Mouse (Mus musculus): ENCODE measurements around the gene Slc38a4. TPM values are rescaled to one million over a fixed set of nuclear protein-coding genes. Genes with fewer than 3 reads are reported as not detected.

Gene Slc38a4
- polyA plus RNA-seq, 2 experiments, result 24.4 to 52.7 TPM

DNA sequence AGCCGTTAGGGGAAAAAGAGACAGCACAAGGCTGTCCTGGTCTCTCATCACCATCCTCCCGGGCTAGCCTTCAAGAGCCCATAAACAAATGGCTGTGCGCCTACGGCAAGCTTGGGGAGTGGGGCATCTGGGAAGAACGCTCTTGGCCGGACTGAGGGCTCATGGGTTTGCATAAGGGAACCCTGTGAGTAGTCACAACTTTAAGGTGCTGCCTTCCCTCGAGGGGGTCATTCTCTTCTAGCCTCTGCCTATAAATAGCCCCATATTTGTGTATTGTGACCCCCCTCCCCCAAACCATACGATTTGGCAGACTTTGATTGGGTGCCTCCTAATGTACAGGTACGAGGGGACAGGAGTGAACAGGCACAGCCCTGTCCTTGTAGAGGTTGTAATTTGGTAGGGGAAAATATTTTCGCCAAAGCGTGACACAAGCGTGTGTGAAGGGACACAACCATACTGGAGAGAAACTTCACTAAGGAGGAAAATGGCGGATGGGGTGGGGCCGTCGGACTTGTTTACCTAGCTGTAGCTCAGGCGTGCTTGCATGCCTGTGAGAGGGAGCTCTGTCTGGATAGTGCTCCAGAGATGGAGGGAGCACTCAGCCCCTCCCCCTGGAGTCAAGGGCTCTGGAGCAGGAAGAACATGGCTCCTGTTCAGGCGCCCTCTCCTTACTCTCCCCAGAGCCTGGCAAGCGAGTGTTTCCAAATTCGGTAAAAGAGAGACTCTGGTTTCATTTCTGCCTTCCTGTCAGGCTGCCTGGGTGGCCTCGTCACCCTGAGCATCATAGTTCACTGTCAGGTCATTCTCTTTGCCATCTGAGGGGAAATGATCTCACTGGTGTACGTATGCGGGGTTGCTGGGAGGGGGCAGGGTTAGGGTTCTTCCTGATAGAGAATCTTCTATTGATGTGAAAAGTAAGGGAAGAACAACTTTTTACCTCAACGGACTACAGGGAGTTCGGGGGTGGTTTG is 3.6 kb upstream of the Slc38a4 start:
- Histone ChIP-seq H3K9me3 (ENCODE audit: control insufficient read depth, low read length) (no peaks in the 10 kb centered on the region; the same call in 1 of the 2 replicates), H3K36me3 (replicated peaks; ENCODE audit: control insufficient read depth, insufficient read depth, low read depth) (no peaks in the 10 kb centered on the region), H3K4me3 (ENCODE audit: insufficient read depth in 1 of 2, low read depth in 2 of 2, low read length in 2 of 2) (no peak overlapping the region), H3K4me2 (ENCODE audit: low read depth) (no peak overlapping the region), H3K9ac (replicated peaks) (no peak overlapping the region), H3K27me3 (ENCODE audit: control insufficient read depth, insufficient read depth, low read length) (peaks cover 13% of the 10 kb centered on the region), H3K27ac (no peak overlapping the region), H3K4me1 (replicated peaks; ENCODE audit: control insufficient read depth in 2 of 2, insufficient read depth in 2 of 2, low read length in 1 of 2) (no peaks in the 10 kb centered on the region; a peak in 1 of 4 replicates)
- no peak for DNase-seq (ENCODE audit: low read depth in 3 of 3, low spot score in 3 of 3)
- TF ChIP-seq CTCF (IDR thresholded peaks at IDR 0.05; ENCODE audit: low read depth) (no peak), EP300 (IDR thresholded peaks at IDR 0.05; ENCODE audit: low read depth) (no peak)
- ATAC-seq (ENCODE audit: insufficient read depth), result no peak
- 67% methylated on average over 24 of the region's 24 CpGs for WGBS (ENCODE audit: insufficient replicate concordance)

- no peak for DNase-seq (ENCODE audit: low read depth in 3 of 3, low spot score in 3 of 3)
- H3K9ac ChIP-seq (replicated peaks), result no peak overlapping the region; the same call in 1 of the 2 replicates
- H3K27me3 ChIP-seq (ENCODE audit: control insufficient read depth, insufficient read depth, low read length), result peaks cover 13% of the 10 kb centered on the region
- peak overlapping the region; percentile 36 for H3K4me2 ChIP-seq (ENCODE audit: low read depth)
- 40% methylated on average over 31 of the region's 31 CpGs for WGBS (ENCODE audit: insufficient replicate concordance)
- H3K9me3 ChIP-seq (ENCODE audit: control insufficient read depth, low read length), result no peaks in the 10 kb centered on the region; the same call in 1 of the 2 replicates
- H3K4me3 ChIP-seq (ENCODE audit: insufficient read depth in 1 of 2, low read depth in 2 of 2, low read length in 2 of 2), result peak overlapping the region; percentile 44 to 46
- no peak overlapping the region for H3K27ac ChIP-seq
- H3K4me1 ChIP-seq (replicated peaks; ENCODE audit: control insufficient read depth in 2 of 2, insufficient read depth in 2 of 2, low read length in 1 of 2), result peaks cover 0 to 4% of the 10 kb centered on the region in 2 experiments; a peak in 2 of 4 replicates
- H3K36me3 ChIP-seq (replicated peaks; ENCODE audit: control insufficient read depth, insufficient read depth, low read depth), result no peaks in the 10 kb centered on the region
- TF ChIP-seq EP300 (IDR thresholded peaks at IDR 0.05; ENCODE audit: low read depth) (no peak), CTCF (IDR thresholded peaks at IDR 0.05; ENCODE audit: low read depth) (no peak)
- no peak for ATAC-seq (ENCODE audit: insufficient read depth)
Observed at GRCm38 (mm10) chr15:97054767-97055489, 828 bp downstream of the Slc38a4 start.

- DNase-seq (ENCODE audit: low read depth in 3 of 3, low spot score in 3 of 3) (no peak), ATAC-seq (ENCODE audit: insufficient read depth) (no peak)
- 55% methylated on average over 15 of the region's 15 CpGs for WGBS (ENCODE audit: insufficient replicate concordance)
- Histone ChIP-seq H3K36me3 (replicated peaks; ENCODE audit: control insufficient read depth, insufficient read depth, low read depth) (no peaks in the 10 kb centered on the region), H3K9me3 (ENCODE audit: control insufficient read depth, low read length) (no peaks in the 10 kb centered on the region; the same call in 1 of the 2 replicates), H3K9ac (replicated peaks) (no peak overlapping the region), H3K4me2 (ENCODE audit: low read depth) (peak overlapping the region; percentile 36), H3K4me3 (ENCODE audit: insufficient read depth in 1 of 2, low read depth in 2 of 2, low read length in 2 of 2) (peak overlapping the region; percentile 44 to 46), H3K27me3 (ENCODE audit: control insufficient read depth, insufficient read depth, low read length) (peaks cover 13% of the 10 kb centered on the region), H3K4me1 (replicated peaks; ENCODE audit: control insufficient read depth in 2 of 2, insufficient read depth in 2 of 2, low read length in 1 of 2) (peaks cover 0 to 4% of the 10 kb centered on the region in 2 experiments; a peak in 2 of 4 replicates), H3K27ac (no peak overlapping the region)
- no peak for TF ChIP-seq CTCF (IDR thresholded peaks at IDR 0.05; ENCODE audit: low read depth)
- no peak for TF ChIP-seq EP300 (IDR thresholded peaks at IDR 0.05; ENCODE audit: low read depth)
Observed at GRCm38 (mm10) chr15:97054131-97054530, 1.6 kb downstream of the Slc38a4 start.

DNA sequence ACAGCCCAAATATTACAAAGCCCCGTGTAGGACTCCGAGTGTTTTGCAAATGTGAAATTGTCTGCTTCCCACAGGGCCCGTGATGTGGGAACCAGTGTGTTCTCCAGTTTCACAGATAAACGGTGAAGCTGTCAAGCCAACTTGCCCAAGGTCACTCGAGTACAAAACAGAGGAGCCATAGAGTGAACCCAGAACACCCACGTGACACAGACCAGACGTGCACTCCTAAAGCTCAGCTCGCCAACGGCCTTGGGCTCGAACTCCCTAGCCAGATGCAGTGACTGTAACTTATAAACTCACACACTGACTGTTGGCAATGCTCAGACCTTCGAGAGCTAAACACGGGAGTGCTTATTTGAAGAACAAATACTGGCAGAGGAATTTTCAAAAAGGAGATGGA is 5.3 kb downstream of the Slc38a4 start:
- Histone ChIP-seq H3K4me3 (ENCODE audit: insufficient read depth in 1 of 2, low read depth in 2 of 2, low read length in 2 of 2) (no peak overlapping the region), H3K4me1 (replicated peaks; ENCODE audit: control insufficient read depth in 2 of 2, insufficient read depth in 2 of 2, low read length in 1 of 2) (peaks cover 0 to 11% of the 10 kb centered on the region in 2 experiments; a peak in 2 of 4 replicates), H3K4me2 (ENCODE audit: low read depth) (no peak overlapping the region), H3K9me3 (ENCODE audit: control insufficient read depth, low read length) (no peaks in the 10 kb centered on the region; the same call in 1 of the 2 replicates), H3K27me3 (ENCODE audit: control insufficient read depth, insufficient read depth, low read length) (peaks cover 11% of the 10 kb centered on the region), H3K9ac (replicated peaks) (no peak overlapping the region), H3K27ac (no peak overlapping the region), H3K36me3 (replicated peaks; ENCODE audit: control insufficient read depth, insufficient read depth, low read depth) (no peaks in the 10 kb centered on the region)
- 54% methylated on average over 12 of the region's 12 CpGs for WGBS (ENCODE audit: insufficient replicate concordance)
- TF ChIP-seq EP300 (IDR thresholded peaks at IDR 0.05; ENCODE audit: low read depth) (no peak), CTCF (IDR thresholded peaks at IDR 0.05; ENCODE audit: low read depth) (no peak)
- ATAC-seq (ENCODE audit: insufficient read depth), result no peak
- DNase-seq (ENCODE audit: low read depth in 3 of 3, low spot score in 3 of 3), result no peak

All from liver, embryonic 14.5 days (tissue).